Mouse (Mus musculus) frontal cortex, postnatal 36 days (tissue): ENCODE measurements around the gene Klf5.

ENCODE experiments used
- DNase-seq, 2 experiments: peaks; one replicate each; pipeline ENCODE4 v3.0.0; 2022; ENCODE audit warnings: low spot score in 2 of 2

Klf5 gene

GRCm38 (mm10) chr14:99309606-99310005 lies 11.1 kb downstream of the Klf5 start:
- no peak for DNase-seq

GRCm38 (mm10) chr14:99310358-99310757 lies 11.9 kb downstream of the Klf5 start:
- DNase-seq, result no peak

GRCm38 (mm10) chr14:99313062-99313461 lies 14.6 kb downstream of the Klf5 start:
- DNase-seq, result no peak

- DNase-seq, result no peak
Measured at GRCm38 (mm10) chr14:99316275-99316674, 17.8 kb downstream of the Klf5 start.

GRCm38 (mm10) chr14:99320736-99321135 lies 22.2 kb downstream of the Klf5 start:
- DNase-seq, result no peak

- no peak for DNase-seq
Measured at GRCm38 (mm10) chr14:99323376-99323775, 24.9 kb downstream of the Klf5 start.

GRCm38 (mm10) chr14:99324523-99324922 lies 26.0 kb downstream of the Klf5 start:
- DNase-seq, result no peak

GRCm38 (mm10) chr14:99325597-99326472 lies 27.3 kb downstream of the Klf5 start:
- DNase-seq, result no peak

- no peak for DNase-seq
Measured at GRCm38 (mm10) chr14:99336598-99336997, 38.1 kb downstream of the Klf5 start.

- no peak for DNase-seq
Measured at GRCm38 (mm10) chr14:99339021-99339420, 40.5 kb downstream of the Klf5 start.

- DNase-seq, result no peak
Measured at GRCm38 (mm10) chr14:99339681-99340522, 41.4 kb downstream of the Klf5 start.

- no peak for DNase-seq
Measured at GRCm38 (mm10) chr14:99340703-99341102, 42.2 kb downstream of the Klf5 start.

- DNase-seq, result no peak
Measured at GRCm38 (mm10) chr14:99348175-99348764, 49.8 kb downstream of the Klf5 start.

- no peak for DNase-seq
Measured at GRCm38 (mm10) chr14:99349606-99350005, 51.1 kb downstream of the Klf5 start.

GRCm38 (mm10) chr14:99352989-99353388 lies 54.5 kb downstream of the Klf5 start:
- DNase-seq, result no peak

- no peak for DNase-seq
Measured at GRCm38 (mm10) chr14:99354046-99354445, 55.6 kb downstream of the Klf5 start.

- DNase-seq, result no peak
Measured at GRCm38 (mm10) chr14:99354761-99355609, 56.5 kb downstream of the Klf5 start.

GRCm38 (mm10) chr14:99355610-99355870 lies 57.0 kb downstream of the Klf5 start:
- no peak for DNase-seq

GRCm38 (mm10) chr14:99362956-99363355 lies 64.5 kb downstream of the Klf5 start:
- no peak for DNase-seq

GRCm38 (mm10) chr14:99364007-99364784 lies 65.7 kb downstream of the Klf5 start:
- DNase-seq, result no peak
